Mouse (Mus musculus) erythroblast, adult 5-6 weeks (primary cell): ENCODE measurements around the gene Cdk5r2. TPM values are rescaled to one million over a fixed set of nuclear protein-coding genes. Genes with fewer than 3 reads are reported as not detected.

Source experiments
- ATAC-seq: replicated peaks from 2 replicates; pipeline ENCODE4 v1.8.0; 2016; ENCODE audit warnings: moderate number of reproducible peaks, mild to moderate bottlenecking, moderate TSS enrichment, inconsistent platforms; ENCODE audit not compliant: poor library complexity, low FRiP score, severe bottlenecking
- total RNA-seq, 2 experiments: library from RNA; stranded (forward) in 1 of 2; stranded (reverse) in 1 of 2; fragments of 150-400 nt in 1 of 2; fragments of 200-764, 138-1000 nt in 1 of 2; gene quantifications; 2 replicates each; pipeline versions ENCODE4 v1.2.3 to v1.2.4; 2015 to 2017; ENCODE audit warnings: low replicate concordance in 2 of 2

The Cdk5r2 gene
- total RNA-seq, 2 experiments from 2014 or later: not detected

DNA sequence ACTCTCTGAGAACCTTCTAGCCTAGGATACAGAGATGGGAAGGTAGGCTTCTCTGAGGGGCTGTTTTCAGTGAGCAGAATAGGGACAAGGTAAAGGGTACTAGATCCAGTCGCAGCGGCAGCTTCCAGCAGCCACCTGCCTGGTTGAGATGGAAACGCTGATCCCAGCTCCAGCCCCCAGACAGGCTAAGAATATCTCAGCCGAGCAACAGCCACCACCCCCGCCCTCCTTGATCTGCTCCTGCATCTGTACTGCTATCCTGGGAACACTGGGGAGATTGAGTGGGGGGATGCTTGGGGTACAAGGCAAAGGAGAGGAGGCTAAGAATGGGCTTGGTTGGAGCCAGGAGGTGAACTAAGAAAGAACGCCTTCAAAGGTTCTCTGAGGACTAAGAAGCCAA, 4.5 kb upstream of the Cdk5r2 start:
- ATAC-seq: no peak

- ATAC-seq: no peak
These were observed 3.5 kb upstream of the Cdk5r2 start for GRCm38 (mm10) chr1:74851001-74851775.

DNA sequence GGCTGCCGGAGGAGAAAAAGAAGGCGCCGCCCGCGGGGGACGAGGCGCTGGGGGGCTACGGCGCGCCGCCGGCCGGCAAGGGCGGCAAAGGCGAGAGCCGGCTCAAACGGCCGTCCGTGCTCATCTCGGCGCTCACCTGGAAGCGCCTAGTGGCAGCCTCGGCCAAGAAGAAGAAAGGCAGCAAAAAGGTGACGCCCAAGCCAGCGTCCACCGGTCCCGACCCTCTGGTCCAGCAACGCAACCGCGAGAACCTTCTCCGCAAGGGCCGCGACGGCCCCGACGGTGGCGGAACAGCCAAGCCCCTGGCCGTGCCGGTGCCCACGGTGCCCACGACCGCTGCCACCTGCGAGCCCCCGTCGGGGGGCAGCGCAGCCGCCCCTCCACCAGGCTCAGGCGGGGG, 422 bp downstream of the Cdk5r2 start:
- no peak for ATAC-seq

- no peak for ATAC-seq
These were observed 1.1 kb downstream of the Cdk5r2 start for GRCm38 (mm10) chr1:74855651-74856438.

- ATAC-seq: no peak
These were observed 1.6 kb downstream of the Cdk5r2 start for GRCm38 (mm10) chr1:74856439-74856720.

DNA sequence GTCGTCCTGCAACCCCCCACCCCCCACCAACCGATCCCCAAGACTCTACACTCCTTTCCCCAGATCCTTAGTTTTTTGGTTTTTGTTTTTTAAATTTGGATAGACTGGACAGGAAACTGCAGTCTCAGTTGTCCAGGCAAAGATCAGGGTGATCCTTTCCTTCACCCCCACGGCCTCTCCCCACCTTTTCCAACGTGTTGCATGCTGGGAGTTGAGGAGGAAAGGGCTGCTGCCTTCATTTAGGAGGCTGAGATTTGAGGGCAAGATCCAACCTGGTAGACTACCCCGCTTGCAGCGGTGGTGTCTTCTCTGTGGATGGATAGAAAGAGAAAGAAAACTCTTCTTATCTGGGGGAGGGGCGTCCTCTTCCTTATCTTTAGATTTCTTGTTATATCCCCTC, 2.1 kb downstream of the Cdk5r2 start:
- ATAC-seq: no peak

DNA sequence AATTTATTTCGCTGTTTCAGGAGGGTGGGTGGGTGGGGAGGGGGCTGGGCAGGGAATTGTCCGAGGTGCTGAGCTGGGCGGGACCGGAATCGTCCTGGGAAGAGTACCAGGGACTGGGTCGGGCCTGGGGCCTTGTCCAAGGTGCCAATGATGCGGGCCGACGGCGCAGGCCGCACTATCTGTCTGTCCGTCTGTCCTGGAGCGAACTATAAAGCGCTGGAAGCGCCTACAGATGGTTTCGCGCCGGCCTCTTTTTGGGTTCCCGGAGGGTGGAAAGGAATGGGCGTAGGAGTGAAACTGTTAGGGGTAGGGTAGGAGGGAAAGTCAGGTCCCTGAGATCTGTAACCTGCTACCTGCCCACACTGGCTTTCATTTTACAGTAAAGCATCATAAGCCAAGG, 2.5 kb downstream of the Cdk5r2 start:
- no peak for ATAC-seq

DNA sequence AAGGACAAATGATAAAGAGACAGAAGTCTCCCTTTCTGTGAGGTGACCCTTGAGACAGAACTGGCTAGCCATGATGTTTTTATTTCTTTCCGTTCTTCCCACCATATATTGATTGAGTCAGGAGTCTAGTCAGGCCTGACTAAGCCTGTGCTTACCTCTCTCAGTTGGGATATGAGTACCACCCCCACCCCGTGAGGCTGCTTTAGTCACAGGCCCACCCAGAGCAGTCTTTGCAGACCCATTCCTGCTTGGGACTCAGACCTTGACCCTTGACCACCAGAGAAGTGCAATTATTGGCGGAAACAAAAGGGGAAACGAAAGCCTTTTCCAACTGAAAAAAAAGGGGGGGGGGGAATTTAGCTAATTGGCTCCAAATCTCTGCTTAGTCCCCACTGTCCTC, 2.9 kb downstream of the Cdk5r2 start:
- ATAC-seq: no peak

GRCm38 (mm10) chr1:74858171-74858719, 3.5 kb downstream of the Cdk5r2 start:
- no peak for ATAC-seq

GRCm38 (mm10) chr1:74858805-74859204, 4.1 kb downstream of the Cdk5r2 start:
- ATAC-seq: no peak

- ATAC-seq: no peak
These were observed 4.7 kb downstream of the Cdk5r2 start for GRCm38 (mm10) chr1:74859223-74859984.

DNA sequence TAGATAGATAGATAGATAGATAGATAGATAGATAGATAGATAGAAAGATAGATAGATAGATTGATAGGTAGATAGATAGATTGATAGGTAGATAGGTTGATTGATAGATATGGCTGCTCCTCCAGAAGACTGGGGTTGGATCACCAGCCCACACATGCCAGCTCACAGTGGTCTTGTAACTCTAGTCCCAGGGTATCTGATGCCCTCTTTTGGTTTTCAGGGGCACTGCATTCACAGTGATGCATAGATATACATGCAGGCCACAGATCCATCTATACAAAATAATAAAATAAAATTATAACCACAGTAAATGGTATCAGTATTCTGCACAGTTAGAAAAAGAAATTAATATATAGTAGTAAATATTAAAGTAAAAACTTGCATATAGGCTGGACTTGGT, 7.0 kb downstream of the Cdk5r2 start:
- no peak for ATAC-seq

DNA sequence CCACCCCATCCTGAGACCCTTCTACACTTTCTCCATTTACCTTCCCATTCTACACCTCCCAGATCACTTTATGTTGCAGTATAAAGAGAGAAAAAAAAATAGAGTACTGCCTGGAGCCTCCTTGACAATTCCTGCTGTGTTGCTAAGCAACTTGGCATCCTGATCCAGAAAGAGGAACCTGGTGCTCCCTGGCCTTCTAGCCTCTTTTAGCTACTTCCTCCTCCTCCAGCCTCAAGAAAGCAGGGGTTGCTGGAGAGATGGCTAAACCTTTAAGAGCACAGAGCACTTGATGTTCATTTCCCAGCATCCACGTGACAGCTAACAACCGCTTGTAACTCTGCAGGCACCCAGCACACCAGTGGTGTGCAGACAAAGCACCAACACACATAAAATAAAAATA, 17.5 kb downstream of the Cdk5r2 start:
- ATAC-seq: no peak

- no peak for ATAC-seq
These were observed 22.5 kb downstream of the Cdk5r2 start for GRCm38 (mm10) chr1:74877199-74877598.

GRCm38 (mm10) chr1:74880785-74881360, 26.1 kb downstream of the Cdk5r2 start:
- ATAC-seq: no peak

GRCm38 (mm10) chr1:74882055-74882734, 27.5 kb downstream of the Cdk5r2 start:
- ATAC-seq: no peak

DNA sequence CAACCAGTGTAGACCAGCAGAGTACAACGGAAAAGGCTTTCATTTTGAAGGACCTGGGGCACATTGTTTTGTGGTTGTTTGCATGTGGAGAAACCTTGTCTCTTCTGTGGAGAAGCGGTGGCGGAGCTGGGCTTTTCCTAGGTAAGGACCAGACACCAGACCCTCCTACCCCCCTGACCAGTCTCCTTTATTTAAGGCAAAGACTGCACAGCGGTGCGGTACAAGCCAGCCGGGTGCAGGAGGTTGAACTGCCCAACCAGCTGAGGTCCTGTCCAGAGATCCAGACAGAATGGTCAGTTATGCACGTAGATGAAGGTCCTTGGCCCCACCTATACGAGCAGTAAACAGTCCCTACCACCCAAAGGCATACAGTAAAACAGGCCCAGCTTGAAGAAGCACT, 28.1 kb downstream of the Cdk5r2 start:
- no peak for ATAC-seq

- no peak for ATAC-seq
These were observed 28.7 kb downstream of the Cdk5r2 start for GRCm38 (mm10) chr1:74883441-74883840.
